Mouse (Mus musculus) right cerebral cortex, adult 18-20 months (tissue): ENCODE measurements around the gene Adap2.
"Not testable (repeated sequence)": the region's sequence is repeated elsewhere in the genome, so short reads cannot be mapped to it uniquely, and the experiment has no call there.

Experiments used
- DNase-seq: peaks from one replicate; pipeline ENCODE4 v3.0.0; 2022; ENCODE audit warnings: mixed read lengths

Adap2 gene

GRCm38 (mm10) chr11:80153857-80154495 lies at the start of gene Adap2:
Gene Adap2, plus strand, starts transcription at chr11:80154105.
- DNase-seq, result peak; percentile 68

GRCm38 (mm10) chr11:80104407-80104806 lies 49.5 kb upstream of the Adap2 start:
- no peak for DNase-seq

- no peak for DNase-seq
Measured at GRCm38 (mm10) chr11:80116411-80116810, 37.5 kb upstream of the Adap2 start.

- no peak for DNase-seq
Measured at GRCm38 (mm10) chr11:80132050-80132449, 21.9 kb upstream of the Adap2 start.

- no peak for DNase-seq
Measured at GRCm38 (mm10) chr11:80134744-80135143, 19.2 kb upstream of the Adap2 start.

- DNase-seq, result no peak
Measured at GRCm38 (mm10) chr11:80135954-80136683, 17.8 kb upstream of the Adap2 start.

GRCm38 (mm10) chr11:80136786-80137185 lies 17.1 kb upstream of the Adap2 start:
- DNase-seq, result no peak

- DNase-seq, result no peak
Measured at GRCm38 (mm10) chr11:80137773-80138172, 16.1 kb upstream of the Adap2 start.

GRCm38 (mm10) chr11:80141825-80142521 lies 11.9 kb upstream of the Adap2 start, which contains the start of gene Tefm:
Gene Tefm, minus strand, starts transcription at chr11:80142175.
- DNase-seq, result peak; percentile 87

GRCm38 (mm10) chr11:80142872-80143271 lies 11.0 kb upstream of the Adap2 start:
- DNase-seq, result no peak

GRCm38 (mm10) chr11:80145787-80146275 lies 8.1 kb upstream of the Adap2 start:
- no peak for DNase-seq

GRCm38 (mm10) chr11:80147748-80148147 lies 6.2 kb upstream of the Adap2 start:
- DNase-seq, result no peak

- no peak for DNase-seq
Measured at GRCm38 (mm10) chr11:80148313-80148712, 5.6 kb upstream of the Adap2 start.

GRCm38 (mm10) chr11:80148974-80149373 lies 4.9 kb upstream of the Adap2 start:
- DNase-seq, result not testable (repeated sequence)

- DNase-seq, result no peak
Measured at GRCm38 (mm10) chr11:80149412-80150023, 4.4 kb upstream of the Adap2 start.

GRCm38 (mm10) chr11:80150566-80150965 lies 3.3 kb upstream of the Adap2 start:
- no peak for DNase-seq

- no peak for DNase-seq
Measured at GRCm38 (mm10) chr11:80151541-80151940, 2.4 kb upstream of the Adap2 start.

- no peak for DNase-seq
Measured at GRCm38 (mm10) chr11:80152376-80152775, 1.5 kb upstream of the Adap2 start.

GRCm38 (mm10) chr11:80154501-80154900 lies 596 bp downstream of the Adap2 start:
- no peak for DNase-seq

- DNase-seq, result no peak
Measured at GRCm38 (mm10) chr11:80155541-80155940, 1.6 kb downstream of the Adap2 start.

GRCm38 (mm10) chr11:80155961-80156360 lies 2.1 kb downstream of the Adap2 start:
- no peak for DNase-seq

GRCm38 (mm10) chr11:80156841-80157240 lies 2.9 kb downstream of the Adap2 start:
- no peak for DNase-seq

- no peak for DNase-seq
Measured at GRCm38 (mm10) chr11:80159018-80159417, 5.1 kb downstream of the Adap2 start.
